Mouse (Mus musculus) MEL (cell line): Measurements from ENCODE around the gene Zscan2. TPM values are rescaled to one million over a fixed set of nuclear protein-coding genes. Genes with fewer than 3 reads are reported as not detected.

Experiments
- DNase-seq: peaks from one replicate; pipeline ENCODE4 v3.0.0; 2011; ENCODE audit warnings: low read depth, low spot score
- H3K27ac ChIP-seq: 2 replicates; pipeline ENCODE4 v1.5.1; 2012; ENCODE audit warnings: low read depth, mild to moderate bottlenecking, control low read depth, low read length, moderate library complexity; ENCODE audit not compliant: control insufficient read depth
- H3K27me3 ChIP-seq, 2 experiments: fragments of 150-350 bp in 1 of 2; sonication (generic) in 1 of 2; 2 replicates each; pipeline ENCODE4 v1.6.1; 2012; ENCODE audit warnings: low read length in 2 of 2, mild to moderate bottlenecking in 2 of 2, improper control_type of control experiment in 1 of 2, moderate library complexity in 1 of 2; ENCODE audit not compliant: insufficient read depth in 2 of 2, control insufficient read depth in 1 of 2
- H3K36me3 ChIP-seq, 2 experiments: 2 replicates each; pipeline ENCODE4 v1.6.1; 2012 to 2014; ENCODE audit warnings: low read length in 2 of 2, improper control_type of control experiment in 1 of 2, inconsistent platforms in 1 of 2, mild to moderate bottlenecking in 1 of 2; ENCODE audit not compliant: insufficient read depth in 2 of 2, control insufficient read depth in 1 of 2
- H3K4me1 ChIP-seq, 2 experiments: fragments of 150-350 bp in 1 of 2; sonication (generic) in 1 of 2; 2 replicates each; pipeline ENCODE4 v1.6.1; 2012; ENCODE audit warnings: low read length in 2 of 2, improper control_type of control experiment in 1 of 2, mild to moderate bottlenecking in 1 of 2; ENCODE audit not compliant: insufficient read depth in 2 of 2, control insufficient read depth in 1 of 2
- H3K4me3 ChIP-seq, 2 experiments: fragments of 150-350 bp in 1 of 2; sonication (generic) in 1 of 2; 2 replicates each; pipeline ENCODE4 v1.5.1; 2012; ENCODE audit warnings: low read depth in 2 of 2, low read length in 2 of 2, mild to moderate bottlenecking in 2 of 2, moderate library complexity in 2 of 2, control low read depth in 1 of 2, improper control_type of control experiment in 1 of 2; ENCODE audit not compliant: control insufficient read depth in 1 of 2, insufficient read depth in 1 of 2
- H3K79me2 ChIP-seq: 2 replicates; pipeline ENCODE4 v1.6.1; 2012; ENCODE audit warnings: mild to moderate bottlenecking, low read length, moderate library complexity; ENCODE audit not compliant: control insufficient read depth, poor library complexity, insufficient read depth
- H3K9ac ChIP-seq: 2 replicates; pipeline ENCODE4 v1.6.1; 2012; ENCODE audit warnings: low read depth, mild to moderate bottlenecking, control low read depth, low read length, moderate library complexity; ENCODE audit not compliant: control insufficient read depth, poor library complexity, severe bottlenecking
- H3K9me3 ChIP-seq: fragments of 150-350 bp; sonication (generic); replicated peaks from 2 replicates; pipeline ENCODE4 v1.6.1; 2012; ENCODE audit warnings: mild to moderate bottlenecking, low read length, improper control_type of control experiment, moderate library complexity; ENCODE audit not compliant: insufficient read depth
- CHD1 ChIP-seq: IDR thresholded peaks from 2 replicates; pipeline ENCODE4 v1.6.1; 2012; ENCODE audit warnings: low read depth, mild to moderate bottlenecking, inconsistent platforms, low read length, improper control_type of control experiment
- CHD2 ChIP-seq: IDR thresholded peaks from 2 replicates; pipeline ENCODE4 v1.6.1; 2011; ENCODE audit warnings: low read length, improper control_type of control experiment
- ELF1 ChIP-seq: IDR thresholded peaks from 2 replicates; pipeline ENCODE4 v1.6.1; 2014; ENCODE audit warnings: low read depth, mild to moderate bottlenecking, inconsistent platforms, low read length, improper control_type of control experiment, moderate library complexity
- EP300 ChIP-seq, 2 experiments: IDR thresholded peaks; 2 replicates each; pipeline ENCODE4 v1.6.1; 2011; ENCODE audit warnings: improper control_type of control experiment in 2 of 2, low read length in 2 of 2, low read depth in 1 of 2, mild to moderate bottlenecking in 1 of 2
- ETS1 ChIP-seq: IDR thresholded peaks from 2 replicates; pipeline ENCODE4 v1.6.1; 2012; ENCODE audit warnings: low read depth, mild to moderate bottlenecking, inconsistent platforms, low read length, improper control_type of control experiment, moderate library complexity
- GATA1 ChIP-seq: IDR thresholded peaks from 2 replicates; pipeline ENCODE4 v1.6.1; 2011; ENCODE audit warnings: low read depth, low read length, improper control_type of control experiment
- HCFC1 ChIP-seq: IDR thresholded peaks from 2 replicates; pipeline ENCODE4 v1.6.1; 2012; ENCODE audit warnings: low read depth, mild to moderate bottlenecking, inconsistent platforms, low read length, improper control_type of control experiment, moderate library complexity
- MAZ ChIP-seq: IDR thresholded peaks from 2 replicates; pipeline ENCODE4 v1.6.1; 2012; ENCODE audit warnings: low read depth, mild to moderate bottlenecking, inconsistent platforms, low read length, improper control_type of control experiment
- MEF2A ChIP-seq: IDR thresholded peaks from 2 replicates; pipeline ENCODE4 v1.6.1; 2014; ENCODE audit warnings: low read depth, mild to moderate bottlenecking, inconsistent platforms, low read length, improper control_type of control experiment; ENCODE audit not compliant: poor library complexity, insufficient replicate concordance, severe bottlenecking; ENCODE audit errors: extremely low read depth
- MXI1 ChIP-seq: IDR thresholded peaks from 2 replicates; pipeline ENCODE4 v1.6.1; 2011; ENCODE audit warnings: mild to moderate bottlenecking, low read depth, low read length, improper control_type of control experiment
- MYC ChIP-seq: IDR thresholded peaks from 2 replicates; pipeline ENCODE4 v1.6.1; 2011; ENCODE audit warnings: low read depth, mild to moderate bottlenecking, low read length, improper control_type of control experiment, moderate library complexity
- NRF1 ChIP-seq: IDR thresholded peaks from 2 replicates; pipeline ENCODE4 v1.6.1; 2014; ENCODE audit warnings: low read depth, mild to moderate bottlenecking, inconsistent platforms, low read length, improper control_type of control experiment, moderate library complexity; ENCODE audit not compliant: poor library complexity, insufficient read depth, severe bottlenecking
- POLR2A ChIP-seq, 2 experiments: IDR thresholded peaks; 2 replicates each; pipeline ENCODE4 v1.6.1; 2011 to 2012; ENCODE audit warnings: low read length in 2 of 2, mild to moderate bottlenecking in 2 of 2, control low read depth in 1 of 2, improper control_type of control experiment in 1 of 2, low read depth in 1 of 2, moderate library complexity in 1 of 2; ENCODE audit not compliant: control insufficient read depth in 1 of 2, insufficient read depth in 1 of 2, poor library complexity in 1 of 2
- RAD21 ChIP-seq: IDR thresholded peaks from 2 replicates; pipeline ENCODE4 v1.6.1; 2011; ENCODE audit warnings: mild to moderate bottlenecking, low read depth, low read length, improper control_type of control experiment
- RCOR1 ChIP-seq: IDR thresholded peaks from 2 replicates; pipeline ENCODE4 v1.6.1; 2012; ENCODE audit warnings: low read depth, mild to moderate bottlenecking, inconsistent platforms, low read length, improper control_type of control experiment
- SIN3A ChIP-seq: IDR thresholded peaks from 2 replicates; pipeline ENCODE4 v1.6.1; 2012; ENCODE audit warnings: low read length, improper control_type of control experiment, inconsistent platforms
- SMC3 ChIP-seq: IDR thresholded peaks from 2 replicates; pipeline ENCODE4 v1.6.1; 2011; ENCODE audit warnings: low read depth, low read length, improper control_type of control experiment
- TAL1 ChIP-seq: IDR thresholded peaks from 2 replicates; pipeline ENCODE4 v1.6.1; 2012; ENCODE audit warnings: mild to moderate bottlenecking, inconsistent platforms, low read length, moderate library complexity, mixed read lengths
- ZMIZ1 ChIP-seq: IDR thresholded peaks from 2 replicates; pipeline ENCODE4 v1.6.1; 2012; ENCODE audit warnings: low read depth, mild to moderate bottlenecking, inconsistent platforms, low read length, improper control_type of control experiment, moderate library complexity
- polyA plus RNA-seq, 2 experiments: library from polyadenylated mRNA; stranded (reverse) in 1 of 2; unstranded in 1 of 2; fragments of >175 nt in 1 of 2; fragments of >200 nt in 1 of 2; gene quantifications; 2 replicates each; pipeline versions ENCODE4 v1.2.1 to v1.2.4; 2012; ENCODE audit warnings: low replicate concordance in 2 of 2, low read depth in 1 of 2; ENCODE audit not compliant: insufficient read length in 2 of 2, insufficient read depth in 1 of 2, missing spikeins in 1 of 2
- total RNA-seq: library from RNA; depleted of rRNA; stranded (reverse); fragments of 300-350 nt; gene quantifications from 2 replicates; pipeline ENCODE4 v1.2.3, GENCODE M21; 2012

Gene Zscan2
- total and polyA plus RNA-seq, 3 experiments, result 1.2 to 2.4 TPM; not detected in 1

GRCm38 (mm10) chr7:80917916-80918465 is 57.3 kb downstream of the Zscan2 start:
- Histone ChIP-seq H3K4me1 (peaks cover 8 to 15% of the 10 kb centered on the region in 2 experiments), H3K27me3 (no peaks in the 10 kb centered on the region), H3K9ac (no peak overlapping the region), H3K9me3 (no peaks in the 10 kb centered on the region), H3K36me3 (peaks cover 17% of the 10 kb centered on the region in 2 experiments), H3K79me2 (peaks cover 3% of the 10 kb centered on the region; the same call in 1 of the 2 replicates), H3K4me3 (no peak overlapping the region), H3K27ac (no peak overlapping the region)
- DNase-seq, result no peak
- TF ChIP-seq MEF2A, result no peak

- Histone ChIP-seq H3K27ac (peak overlapping the region; percentile 76), H3K4me1 (peaks cover 8 to 15% of the 10 kb centered on the region in 2 experiments), H3K36me3 (peaks cover 19 to 21% of the 10 kb centered on the region in 2 experiments), H3K79me2 (peaks cover 3% of the 10 kb centered on the region; the same call in 1 of the 2 replicates), H3K4me3 (peak overlapping the region; percentile 17 to 30; a peak in 2 of 4 replicates), H3K27me3 (no peaks in the 10 kb centered on the region), H3K9me3 (no peaks in the 10 kb centered on the region), H3K9ac (peak overlapping the region; percentile 23)
- peak; percentile 85 for DNase-seq
- TF ChIP-seq MYC (peak; percentile 90), MXI1 (peak; percentile 67), MAZ (peak; percentile 33; the same call in 1 of the 2 replicates), SMC3 (no peak), ELF1 (peak; percentile 69), NRF1 (no peak), TAL1 (0 out of 2 replicates have a peak, but pooled peaks have one; percentile 10), GATA1 (peak; percentile 81), CHD2 (no peak), CHD1 (peak; percentile 96; the same call in 1 of the 2 replicates), SIN3A (peak; percentile 65), RCOR1 (peak; percentile 73), ZMIZ1 (no peak), EP300 (IDR thresholded peaks at IDR 0.05; ENCODE audit: low read depth in 1 of 2, low read length in 2 of 2) (peak; percentile 31 to 34; a peak in 2 of 4 replicates), HCFC1 (peak; percentile 61), RAD21 (no peak), ETS1 (peak; percentile 49; the same call in 1 of the 2 replicates), POLR2A (IDR thresholded peaks at IDR 0.05; ENCODE audit: control insufficient read depth in 1 of 2, insufficient read depth in 1 of 2, low read depth in 1 of 2, low read length in 2 of 2, poor library complexity in 1 of 2) (no peak)
Measured at GRCm38 (mm10) chr7:80918982-80919646, 58.4 kb downstream of the Zscan2 start.
